Mouse (Mus musculus) heart, postnatal 0 days (tissue): ENCODE results near the gene Espn. TPM values are rescaled to one million over a fixed set of nuclear protein-coding genes. Genes with fewer than 3 reads are reported as not detected.

ENCODE experiments used
- ATAC-seq: fragments of 200-750 bp; cut with Nextera tagmentation; 2 replicates; pipeline ENCODE4 v1.8.0; 2017; ENCODE audit warnings: low read depth, moderate number of reproducible peaks, moderate library complexity; ENCODE audit not compliant: insufficient read depth
- DNase-seq: peaks from one replicate; pipeline ENCODE4 v3.0.0-alpha.2; 2016; ENCODE audit warnings: low spot score
- H3K27ac ChIP-seq: fragments of 300-500 bp; sonication (generic); 2 replicates; pipeline ENCODE4 v1.5.1; 2014; ENCODE audit warnings: low read depth, mild to moderate bottlenecking
- H3K27me3 ChIP-seq: fragments of 300-500 bp; sonication (generic); 2 replicates; pipeline ENCODE4 v1.6.1; 2014; ENCODE audit warnings: low read length, mixed read lengths; ENCODE audit not compliant: control insufficient read depth, insufficient read depth
- H3K36me3 ChIP-seq: fragments of 300-500 bp; sonication (generic); replicated peaks from 2 replicates; pipeline ENCODE4 v1.6.1; 2014; ENCODE audit warnings: low read length, mixed read lengths; ENCODE audit not compliant: control insufficient read depth, insufficient read depth
- H3K4me1 ChIP-seq: fragments of 300-500 bp; sonication (generic); 2 replicates; pipeline ENCODE4 v1.6.1; 2014; ENCODE audit warnings: antibody characterized with exemption; ENCODE audit not compliant: control insufficient read depth, insufficient read depth
- H3K4me2 ChIP-seq: fragments of 300-500 bp; sonication (generic); 2 replicates; pipeline ENCODE4 v1.6.1; 2014; ENCODE audit warnings: low read depth, mild to moderate bottlenecking, low read length, moderate library complexity
- H3K4me3 ChIP-seq: fragments of 300-500 bp; sonication (generic); 2 replicates; pipeline ENCODE4 v1.5.1; 2014; ENCODE audit warnings: low read depth, low read length
- H3K9ac ChIP-seq: fragments of 300-500 bp; sonication (generic); replicated peaks from 2 replicates; pipeline ENCODE4 v1.6.1; 2014; ENCODE audit warnings: low read depth, low read length, mixed read lengths
- H3K9me3 ChIP-seq: fragments of 300-500 bp; sonication (generic); replicated peaks from 2 replicates; pipeline ENCODE4 v1.6.1; 2016; ENCODE audit warnings: low read length; ENCODE audit not compliant: control insufficient read depth
- CTCF ChIP-seq: IDR thresholded peaks from 2 replicates; pipeline ENCODE4 v1.5.1; 2016; ENCODE audit warnings: antibody characterized with exemption, control low read depth, low read depth
- EP300 ChIP-seq: IDR thresholded peaks from 2 replicates; pipeline ENCODE4 v1.6.1; 2016; ENCODE audit warnings: antibody characterized with exemption, low read depth
- WGBS: fragments of 180-500 bp; shearing (Covaris S2); extraction: QIAGEN DNeasy Blood & Tissue Kit; methylation state at CpG from one replicate; pipeline ENCODE4 v1.1.7; 2014; 5-methylcytosine and 5-hydroxymethylcytosine counted together
- polyA plus RNA-seq: library from polyadenylated mRNA; unstranded; fragments of >200 nt; fragmentation: Nextera tagmentation; extraction: Ambion mirVana; gene quantifications from 2 replicates; pipeline ENCODE4 v1.2.1, GENCODE M21; 2015
- total RNA-seq: library from RNA; depleted of rRNA; stranded (reverse); fragments of >200 nt; gene quantifications from 2 replicates; pipeline ENCODE4 v1.2.3, GENCODE M21; 2014; ENCODE audit warnings: low replicate concordance

Espn gene
- total and polyA plus RNA-seq, 2 experiments from 2014 or later: 0.34 to 0.87 TPM

DNA sequence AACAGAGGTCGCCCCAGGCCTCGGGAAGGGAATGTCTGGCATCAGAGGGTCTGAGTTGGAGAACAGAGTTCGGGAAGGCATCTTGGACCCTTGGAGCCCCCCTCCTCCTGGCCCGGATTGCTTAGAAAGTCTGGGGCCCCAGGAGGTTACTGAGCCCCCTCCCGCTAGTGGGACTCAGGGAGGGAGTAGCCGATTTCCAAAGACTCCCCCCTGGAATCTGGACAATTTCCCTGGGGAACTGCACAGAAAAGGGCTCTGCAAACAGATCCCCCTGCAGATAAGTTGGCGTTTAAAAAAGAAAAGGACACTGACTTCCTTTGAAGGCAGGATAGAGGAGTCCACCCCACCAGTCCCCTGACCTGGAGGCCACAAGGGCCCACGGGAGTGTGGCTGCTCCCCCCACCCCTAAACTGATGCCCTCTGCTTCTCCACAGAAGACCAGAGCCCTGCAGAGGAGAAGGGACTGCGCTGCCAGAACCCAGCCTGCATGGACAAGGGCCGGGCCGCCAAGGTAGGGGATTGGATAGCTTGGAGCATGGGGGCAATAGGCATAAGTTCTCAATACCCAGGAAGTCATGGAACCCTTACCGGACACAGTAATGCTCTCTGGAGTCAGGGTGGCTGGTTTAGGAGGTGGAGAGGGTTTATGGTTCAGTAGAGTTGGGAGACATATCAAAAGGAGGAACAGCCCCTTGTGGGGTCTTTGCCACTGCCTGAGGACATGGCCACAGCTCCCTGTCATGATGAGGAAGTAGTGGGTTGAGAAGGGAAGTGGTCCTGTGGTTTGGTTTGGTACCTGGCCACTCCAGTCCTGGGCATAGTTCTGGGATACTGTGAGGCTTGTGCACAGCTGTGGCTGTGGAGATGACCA is 64.7 kb downstream of the Espn start:
- Histone ChIP-seq H3K9ac (peak overlapping the region; percentile 69), H3K27ac (peak overlapping the region; percentile 51), H3K4me2 (peak overlapping the region; percentile 88), H3K4me1 (peaks cover 18% of the 10 kb centered on the region), H3K4me3 (peak overlapping the region; percentile 69), H3K27me3 (0 out of 2 replicates have a peak, but pooled peaks cover 4% of the 10 kb centered on the region), H3K9me3 (0 out of 2 replicates have a peak, but pooled peaks cover 3% of the 10 kb centered on the region), H3K36me3 (no peaks in the 10 kb centered on the region)
- WGBS: 11% methylated on average over 12 of the region's 12 CpGs
- ATAC-seq (no peak), DNase-seq (no peak)
- no peak for TF ChIP-seq EP300
- no peak for TF ChIP-seq CTCF

DNA sequence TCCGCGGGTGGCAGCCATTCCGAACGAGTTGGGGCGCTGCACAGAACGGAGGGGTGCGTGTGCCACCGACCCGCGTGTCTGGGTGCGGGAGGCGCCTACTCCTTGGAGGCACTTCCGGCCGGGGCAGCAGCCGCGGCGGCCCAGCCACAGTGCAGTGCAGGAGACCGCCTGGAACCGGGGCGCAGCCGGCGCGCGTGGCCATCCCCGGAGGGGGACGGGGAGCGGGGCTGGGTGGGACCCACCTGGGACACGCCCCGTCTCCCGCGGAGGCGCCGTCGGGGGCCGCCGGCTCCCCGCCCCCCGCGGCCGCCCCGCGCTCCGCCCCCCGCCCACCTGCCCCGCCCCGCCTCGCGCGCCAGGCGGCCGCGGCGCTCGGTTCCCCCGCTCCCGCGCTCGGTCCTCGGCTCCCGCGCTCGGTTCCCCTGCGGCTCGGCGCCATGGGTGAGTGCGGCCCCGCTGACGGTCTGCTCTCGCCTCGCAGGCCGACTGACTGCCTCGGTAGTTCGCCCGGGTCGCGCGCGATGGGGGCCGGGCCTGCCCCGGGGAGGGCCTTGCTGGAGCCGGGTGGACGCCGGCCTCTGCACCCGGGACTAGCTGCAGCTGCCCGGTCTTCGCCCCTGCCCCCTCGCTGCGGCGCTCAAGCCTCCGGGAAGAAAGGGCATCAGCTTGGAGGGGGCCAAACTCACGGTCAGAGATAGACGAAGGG is 65.5 kb downstream of the Espn start:
- H3K27ac ChIP-seq: peak overlapping the region; percentile 51
- 0 out of 2 replicates have a peak, but pooled peaks cover 4% of the 10 kb centered on the region for H3K27me3 ChIP-seq
- H3K9ac ChIP-seq: peak overlapping the region; percentile 69
- ATAC-seq: peak; percentile 73
- 0 out of 2 replicates have a peak, but pooled peaks cover 3% of the 10 kb centered on the region for H3K9me3 ChIP-seq
- under 1% methylated on average over 81 of the region's 92 CpGs for WGBS
- peak overlapping the region; percentile 69 for H3K4me3 ChIP-seq
- peak; percentile 38 for DNase-seq
- no peak for TF ChIP-seq EP300
- TF ChIP-seq CTCF: no peak
- peak overlapping the region; percentile 88 for H3K4me2 ChIP-seq
- H3K36me3 ChIP-seq: no peaks in the 10 kb centered on the region
- peaks cover 18% of the 10 kb centered on the region for H3K4me1 ChIP-seq

DNA sequence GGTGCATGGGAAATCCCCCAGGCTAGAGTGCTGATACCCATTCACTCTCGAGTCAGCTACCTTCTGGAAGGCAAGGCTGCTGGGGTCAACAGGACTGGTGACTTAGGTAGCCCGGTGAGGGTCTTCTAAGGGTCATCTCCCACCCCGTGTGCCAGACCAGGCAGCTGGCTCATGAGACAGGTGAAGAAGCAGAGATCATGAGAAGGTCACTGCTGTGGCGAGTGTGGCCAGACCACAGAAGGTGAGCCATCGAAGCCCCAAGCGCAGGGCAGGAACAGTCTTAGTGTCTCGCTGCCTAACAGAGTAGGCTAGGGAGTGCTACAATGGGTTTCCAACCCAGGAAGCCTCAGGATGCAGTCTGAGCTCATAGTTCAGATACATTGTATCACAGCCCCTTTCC is 67.6 kb downstream of the Espn start:
- H3K4me1 ChIP-seq: peaks cover 18% of the 10 kb centered on the region
- H3K27me3 ChIP-seq: 0 out of 2 replicates have a peak, but pooled peaks cover 4% of the 10 kb centered on the region
- no peak for TF ChIP-seq EP300
- ATAC-seq (no peak), DNase-seq (no peak)
- WGBS: 80% methylated on average over 7 of the region's 7 CpGs
- H3K36me3 ChIP-seq: no peaks in the 10 kb centered on the region
- no peak overlapping the region for H3K27ac ChIP-seq
- H3K4me2 ChIP-seq: no peak overlapping the region
- H3K9me3 ChIP-seq: 0 out of 2 replicates have a peak, but pooled peaks cover 3% of the 10 kb centered on the region
- no peak overlapping the region for H3K9ac ChIP-seq
- H3K4me3 ChIP-seq: no peak overlapping the region

DNA sequence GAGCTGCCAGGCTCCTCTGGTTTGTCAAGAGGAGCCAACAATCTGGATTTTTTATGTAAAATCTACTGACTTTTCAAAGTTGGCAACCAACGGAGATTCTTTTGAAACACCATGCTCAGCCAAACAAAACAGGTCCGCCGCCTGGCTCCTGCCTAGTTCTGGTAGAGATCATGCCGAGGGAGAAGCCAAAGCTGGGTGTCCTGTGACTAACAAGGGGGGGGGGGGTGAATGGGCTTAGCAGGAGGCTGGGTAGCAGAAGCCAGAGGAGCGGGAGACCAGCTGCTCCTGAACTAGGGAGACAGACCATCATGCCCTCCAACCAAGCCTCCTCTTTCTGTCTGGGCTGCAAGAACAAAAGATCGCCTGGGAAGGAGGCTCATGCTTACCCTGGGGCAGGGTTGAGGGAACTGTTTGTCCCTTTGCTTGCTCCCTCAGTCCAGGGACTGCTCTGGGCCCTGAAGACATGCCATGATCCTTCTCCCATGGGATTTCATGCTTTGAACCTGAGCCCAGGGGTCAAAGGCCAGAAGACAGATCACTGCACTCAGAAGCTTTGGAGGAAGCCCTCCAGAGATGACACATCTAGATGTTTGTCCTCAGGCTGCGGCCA is 68.5 kb downstream of the Espn start:
- Histone ChIP-seq H3K36me3 (no peaks in the 10 kb centered on the region), H3K9ac (no peak overlapping the region), H3K4me1 (peaks cover 18% of the 10 kb centered on the region), H3K4me2 (no peak overlapping the region), H3K9me3 (0 out of 2 replicates have a peak, but pooled peaks cover 3% of the 10 kb centered on the region), H3K27ac (no peak overlapping the region), H3K27me3 (0 out of 2 replicates have a peak, but pooled peaks cover 4% of the 10 kb centered on the region), H3K4me3 (no peak overlapping the region)
- WGBS: 66% methylated on average over 7 of the region's 7 CpGs
- TF ChIP-seq EP300 (no peak), CTCF (no peak)
- ATAC-seq: no peak
- DNase-seq: no peak

DNA sequence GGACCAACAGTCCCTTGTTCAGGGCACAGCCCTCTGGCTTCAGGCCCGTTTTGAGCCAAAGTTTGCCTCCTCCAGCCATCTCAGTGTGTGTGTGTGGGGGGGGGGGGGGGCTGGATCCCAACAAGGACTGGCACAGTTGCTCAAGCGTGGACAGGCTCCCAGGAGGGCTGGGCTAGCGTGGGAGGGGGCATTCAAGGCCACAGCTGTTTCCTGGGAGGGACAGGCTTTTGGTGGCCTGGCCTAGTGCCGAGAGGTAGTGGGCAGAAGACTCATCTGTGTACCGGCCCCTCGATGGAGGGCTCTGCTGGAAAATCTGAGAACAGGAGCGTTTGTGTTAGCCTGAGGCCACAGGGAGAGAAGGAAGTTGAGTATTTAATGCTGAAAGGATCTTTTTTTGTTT is 72.2 kb downstream of the Espn start:
- ATAC-seq (no peak), DNase-seq (no peak)
- no peak overlapping the region for H3K27ac ChIP-seq
- no peaks in the 10 kb centered on the region for H3K9me3 ChIP-seq
- H3K4me2 ChIP-seq: no peak overlapping the region
- no peak for TF ChIP-seq EP300
- no peak for TF ChIP-seq CTCF
- no peak overlapping the region for H3K4me3 ChIP-seq
- no peaks in the 10 kb centered on the region for H3K4me1 ChIP-seq
- H3K36me3 ChIP-seq: no peaks in the 10 kb centered on the region
- H3K27me3 ChIP-seq: no peaks in the 10 kb centered on the region
- WGBS: 59% methylated on average over 7 of the region's 7 CpGs
- no peak overlapping the region for H3K9ac ChIP-seq
